Mouse (Mus musculus) megakaryocyte, embryonic 14.5 days (primary cell): ENCODE results near the gene 3110082I17Rik. TPM values are rescaled to one million over a fixed set of nuclear protein-coding genes. Genes with fewer than 3 reads are reported as not detected.
"Not testable (repeated sequence)": the region's sequence is repeated elsewhere in the genome, so short reads cannot be mapped to it uniquely, and the experiment has no call there.

Experiments
- H3K27me3 ChIP-seq: replicated peaks from 2 replicates; pipeline ENCODE3; 2012; ENCODE audit warnings: inconsistent platforms
- H3K36me3 ChIP-seq: replicated peaks from 2 replicates; pipeline ENCODE3; 2012; ENCODE audit warnings: low read length, inconsistent platforms, mixed read lengths
- H3K4me1 ChIP-seq: 2 replicates; pipeline ENCODE4 v1.6.1; 2012; ENCODE audit warnings: inconsistent platforms
- H3K4me3 ChIP-seq: replicated peaks from 2 replicates; pipeline ENCODE3; 2012; ENCODE audit warnings: moderate library complexity, mild to moderate bottlenecking, inconsistent platforms
- H3K9me3 ChIP-seq: 2 replicates; pipeline ENCODE4 v1.6.1; 2012; ENCODE audit warnings: inconsistent platforms
- FLI1 ChIP-seq: IDR thresholded peaks from 2 replicates; pipeline ENCODE4 v1.6.1; 2012; ENCODE audit warnings: low read length, inconsistent platforms, mixed read lengths
- GATA1 ChIP-seq: IDR thresholded peaks from 3 replicates; pipeline ENCODE4 v1.6.1; 2012; ENCODE audit warnings: mixed read lengths, low read length, inconsistent platforms, borderline replicate concordance
- polyA plus RNA-seq: library from polyadenylated mRNA; stranded (reverse); fragments of >175 nt; gene quantifications from 2 replicates; pipeline ENCODE4 v1.2.3, GENCODE M21; 2012; ENCODE audit warnings: low replicate concordance; ENCODE audit not compliant: insufficient read depth

Gene 3110082I17Rik
- polyA plus RNA-seq, 1 experiment, result 41.2 TPM

GRCm38 (mm10) chr5:139351134-139351533 lies 109.2 kb downstream of the 3110082I17Rik start, which contains the start of gene Cox19:
TSS of gene Cox19 (minus strand) at chr5:139351418.
- Histone ChIP-seq H3K36me3 (no peaks in the 10 kb centered on the region), H3K4me3 (no peak within 1 kb of the TSS), H3K9me3 (no peaks in the 10 kb centered on the region), H3K27me3 (peaks cover 32% of the 10 kb centered on the region), H3K4me1 (peaks cover 68% of the 10 kb centered on the region)
- TF ChIP-seq FLI1, result no peak
- TF ChIP-seq GATA1, result no peak

- H3K9me3 ChIP-seq, result no peaks in the 10 kb centered on the region
- H3K36me3 ChIP-seq, result no peaks in the 10 kb centered on the region
- H3K4me3 ChIP-seq, result no peak overlapping the region
- H3K4me1 ChIP-seq, result peaks cover 64% of the 10 kb centered on the region
- no peak for TF ChIP-seq GATA1
- TF ChIP-seq FLI1, result no peak
- H3K27me3 ChIP-seq, result peaks cover 30% of the 10 kb centered on the region
These were observed 110.6 kb downstream of the 3110082I17Rik start for GRCm38 (mm10) chr5:139349713-139350112.

GRCm38 (mm10) chr5:139347225-139347624 lies 113.1 kb downstream of the 3110082I17Rik start:
- Histone ChIP-seq H3K4me3 (no peak overlapping the region), H3K4me1 (peaks cover 66% of the 10 kb centered on the region), H3K9me3 (no peaks in the 10 kb centered on the region), H3K27me3 (peaks cover 24% of the 10 kb centered on the region), H3K36me3 (peaks cover 8% of the 10 kb centered on the region)
- no peak for TF ChIP-seq FLI1
- no peak for TF ChIP-seq GATA1

GRCm38 (mm10) chr5:139345364-139345714 lies 115.0 kb downstream of the 3110082I17Rik start:
- Histone ChIP-seq H3K4me3 (peak overlapping the region; percentile 99), H3K27me3 (peaks cover 7% of the 10 kb centered on the region), H3K4me1 (peaks cover 54% of the 10 kb centered on the region), H3K36me3 (peaks cover 25% of the 10 kb centered on the region), H3K9me3 (no peaks in the 10 kb centered on the region)
- TF ChIP-seq GATA1 (no peak), FLI1 (no peak)

GRCm38 (mm10) chr5:139344687-139345363 lies 115.5 kb downstream of the 3110082I17Rik start:
- peaks cover 2% of the 10 kb centered on the region for H3K27me3 ChIP-seq
- peak overlapping the region; percentile 99 for H3K4me3 ChIP-seq
- H3K4me1 ChIP-seq, result peaks cover 54% of the 10 kb centered on the region
- H3K9me3 ChIP-seq, result no peaks in the 10 kb centered on the region
- H3K36me3 ChIP-seq, result peaks cover 30% of the 10 kb centered on the region
- TF ChIP-seq FLI1 (no peak), GATA1 (no peak)

GRCm38 (mm10) chr5:139344021-139344686 lies 116.2 kb downstream of the 3110082I17Rik start:
- H3K36me3 ChIP-seq, result peaks cover 37% of the 10 kb centered on the region
- TF ChIP-seq FLI1 (no peak), GATA1 (no peak)
- peak overlapping the region; percentile 99 for H3K4me3 ChIP-seq

GRCm38 (mm10) chr5:139338891-139339290 lies 121.4 kb downstream of the 3110082I17Rik start:
- Histone ChIP-seq H3K4me3 (no peak overlapping the region), H3K9me3 (no peaks in the 10 kb centered on the region), H3K36me3 (peaks cover 83% of the 10 kb centered on the region), H3K4me1 (peaks cover 29% of the 10 kb centered on the region), H3K27me3 (no peaks in the 10 kb centered on the region)
- no peak for TF ChIP-seq GATA1
- TF ChIP-seq FLI1, result no peak

More at GRCm38 (mm10) chr5:139344021-139344686, 116.2 kb downstream of the 3110082I17Rik start:
- Histone ChIP-seq H3K9me3 (no peaks in the 10 kb centered on the region), H3K27me3 (peaks cover 2% of the 10 kb centered on the region), H3K4me1 (peaks cover 55% of the 10 kb centered on the region)

GRCm38 (mm10) chr5:139338403-139338802 lies 121.9 kb downstream of the 3110082I17Rik start:
- Histone ChIP-seq H3K4me1 (peaks cover 26% of the 10 kb centered on the region), H3K36me3 (peaks cover 84% of the 10 kb centered on the region), H3K9me3 (no peaks in the 10 kb centered on the region), H3K27me3 (no peaks in the 10 kb centered on the region), H3K4me3 (no peak overlapping the region)
- TF ChIP-seq FLI1, result no peak

GRCm38 (mm10) chr5:139337826-139338370 lies 122.4 kb downstream of the 3110082I17Rik start:
- H3K4me3 ChIP-seq, result no peak overlapping the region
- H3K36me3 ChIP-seq, result peaks cover 82% of the 10 kb centered on the region
- no peaks in the 10 kb centered on the region for H3K27me3 ChIP-seq
- no peak for TF ChIP-seq FLI1
- TF ChIP-seq GATA1, result no peak
- peaks cover 27% of the 10 kb centered on the region for H3K4me1 ChIP-seq
- H3K9me3 ChIP-seq, result no peaks in the 10 kb centered on the region

- Histone ChIP-seq H3K36me3 (peaks cover 62% of the 10 kb centered on the region), H3K4me3 (peak overlapping the region; percentile 31), H3K4me1 (peaks cover 42% of the 10 kb centered on the region), H3K9me3 (no peaks in the 10 kb centered on the region), H3K27me3 (no peaks in the 10 kb centered on the region)
- no peak for TF ChIP-seq FLI1
- TF ChIP-seq GATA1, result no peak
These were observed 124.7 kb downstream of the 3110082I17Rik start for GRCm38 (mm10) chr5:139335634-139336033.

GRCm38 (mm10) chr5:139334394-139334793 lies 125.9 kb downstream of the 3110082I17Rik start:
- H3K27me3 ChIP-seq, H3K4me3 ChIP-seq, H3K9me3 ChIP-seq: not testable (repeated sequence)
- peaks cover 49% of the 10 kb centered on the region for H3K36me3 ChIP-seq
- H3K4me1 ChIP-seq, result peaks cover 33% of the 10 kb centered on the region
